Mouse (Mus musculus): Measurements from ENCODE around the gene St6galnac3. TPM values are rescaled to one million over a fixed set of nuclear protein-coding genes. Genes with fewer than 3 reads are reported as not detected.

St6galnac3 gene
- polyA plus RNA-seq, 1 experiment from 2014 or later: 31.9 TPM

DNA sequence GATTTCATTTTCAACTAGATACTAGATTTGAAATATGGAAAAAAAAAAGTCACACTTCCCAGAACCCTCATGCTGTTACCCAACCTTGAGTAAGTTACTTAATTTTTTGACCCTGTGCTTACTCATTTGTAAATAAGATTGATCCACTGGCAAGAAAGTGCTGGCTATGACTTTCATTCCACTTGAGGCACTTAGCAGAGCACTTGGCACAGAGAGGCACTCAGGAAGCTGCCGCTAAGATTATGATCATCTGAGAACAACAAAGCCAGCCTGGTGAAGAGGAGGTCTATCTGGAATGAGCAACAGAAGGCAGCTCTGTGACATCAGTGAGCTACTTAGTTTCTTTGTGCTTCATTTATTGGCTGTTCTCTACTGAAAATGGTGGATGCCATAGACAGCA is 232.0 kb downstream of the St6galnac3 start:
- H3K4me3 ChIP-seq: no peak overlapping the region
- peaks cover 17% of the 10 kb centered on the region for H3K4me1 ChIP-seq
- no peak overlapping the region for H3K9ac ChIP-seq
- 10% methylated on average over 1 of the region's 1 CpGs for WGBS
- no peaks in the 10 kb centered on the region for H3K36me3 ChIP-seq
- H3K27me3 ChIP-seq: no peaks in the 10 kb centered on the region
- H3K27ac ChIP-seq: no peak overlapping the region
- no peaks in the 10 kb centered on the region for H3K9me3 ChIP-seq
- peak; percentile 77 for ATAC-seq (ENCODE audit: borderline replicate concordance, extremely low read depth, low FRiP score, low TSS enrichment)
- H3K4me2 ChIP-seq: no peak overlapping the region

- no peak overlapping the region for H3K4me2 ChIP-seq
- 71% methylated on average over 9 of the region's 9 CpGs for WGBS
- peaks cover 17% of the 10 kb centered on the region for H3K4me1 ChIP-seq
- H3K9ac ChIP-seq: no peak overlapping the region
- H3K4me3 ChIP-seq: no peak overlapping the region
- no peak for ATAC-seq (ENCODE audit: borderline replicate concordance, extremely low read depth, low FRiP score, low TSS enrichment)
- no peaks in the 10 kb centered on the region for H3K27me3 ChIP-seq
- no peak overlapping the region for H3K27ac ChIP-seq
- H3K36me3 ChIP-seq: no peaks in the 10 kb centered on the region
- H3K9me3 ChIP-seq: no peaks in the 10 kb centered on the region
These were observed 235.3 kb downstream of the St6galnac3 start for GRCm38 (mm10) chr3:153489718-153490117.

DNA sequence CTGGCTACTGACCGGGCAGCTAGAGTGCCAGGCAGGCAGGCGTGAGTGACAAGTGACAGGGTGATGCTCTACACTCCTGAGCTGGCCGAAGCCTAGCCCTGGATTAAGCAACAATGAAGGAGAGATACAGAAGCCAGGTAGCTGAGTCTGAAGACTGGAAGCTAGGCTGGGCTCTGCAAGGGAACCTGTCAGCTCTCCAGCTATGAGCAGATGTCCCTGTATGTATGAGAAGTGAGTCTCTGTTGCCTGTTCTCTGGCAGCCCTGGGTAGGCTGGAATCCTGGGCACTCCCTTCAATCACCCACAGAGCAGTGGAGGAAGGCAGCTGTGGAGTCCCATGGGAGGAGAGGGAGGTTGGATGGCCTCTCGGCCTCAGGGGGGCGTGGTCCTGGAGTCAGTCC is 236.0 kb downstream of the St6galnac3 start:
- Histone ChIP-seq H3K27me3 (no peaks in the 10 kb centered on the region), H3K4me1 (peaks cover 17% of the 10 kb centered on the region), H3K36me3 (no peaks in the 10 kb centered on the region), H3K9me3 (no peaks in the 10 kb centered on the region), H3K9ac (no peak overlapping the region), H3K27ac (no peak overlapping the region), H3K4me3 (no peak overlapping the region), H3K4me2 (no peak overlapping the region)
- 70% methylated on average over 5 of the region's 5 CpGs for WGBS
- ATAC-seq (ENCODE audit: borderline replicate concordance, extremely low read depth, low FRiP score, low TSS enrichment): no peak

DNA sequence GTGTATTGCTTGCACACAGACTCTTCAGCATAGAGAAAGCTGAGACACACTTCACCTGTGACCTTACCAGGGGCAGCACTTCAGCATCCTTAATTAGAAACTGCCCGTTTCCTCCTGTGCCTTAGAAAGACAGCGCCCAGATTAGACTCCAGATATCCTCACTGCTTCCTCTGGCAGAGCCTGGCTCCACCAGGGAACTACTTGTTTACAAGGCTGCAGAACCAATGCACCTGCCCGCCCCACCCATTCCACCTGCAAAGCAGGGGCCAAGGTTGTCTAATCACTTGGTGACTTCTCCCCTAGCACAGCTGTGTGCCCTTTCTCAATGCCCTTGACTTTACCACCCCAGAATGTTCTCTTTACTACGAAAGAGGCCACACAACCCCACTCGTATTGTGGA is 239.8 kb downstream of the St6galnac3 start:
- ATAC-seq (ENCODE audit: borderline replicate concordance, extremely low read depth, low FRiP score, low TSS enrichment): no peak
- 79% methylated on average over 5 of the region's 5 CpGs for WGBS
- H3K27ac ChIP-seq: no peak overlapping the region

DNA sequence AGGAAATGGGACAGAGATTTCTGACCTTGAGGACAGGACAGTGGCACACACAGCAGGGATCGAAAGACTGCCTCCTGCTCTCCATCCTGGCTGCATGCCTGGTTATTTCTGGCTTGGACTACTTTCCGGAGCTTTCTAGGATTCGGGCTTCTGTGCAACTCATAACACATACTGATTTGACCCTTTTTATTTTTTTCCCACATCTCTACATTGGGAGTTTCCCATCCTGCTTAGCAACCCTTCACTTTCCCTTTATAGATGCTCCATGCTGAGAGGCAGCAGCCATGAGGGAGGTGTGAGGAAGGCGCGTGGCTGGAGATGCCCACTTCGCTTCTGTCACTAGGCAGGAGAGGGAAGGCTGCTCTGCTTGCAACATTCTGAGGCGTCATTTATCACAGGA is 240.3 kb downstream of the St6galnac3 start:
- Histone ChIP-seq H3K4me2 (no peak overlapping the region), H3K4me1 (no peaks in the 10 kb centered on the region), H3K9ac (no peak overlapping the region), H3K36me3 (no peaks in the 10 kb centered on the region), H3K9me3 (no peaks in the 10 kb centered on the region), H3K27ac (no peak overlapping the region), H3K4me3 (no peak overlapping the region), H3K27me3 (no peaks in the 10 kb centered on the region)
- ATAC-seq (ENCODE audit: borderline replicate concordance, extremely low read depth, low FRiP score, low TSS enrichment): no peak
- WGBS: 62% methylated on average over 7 of the region's 7 CpGs

More for the DNA sequence above, 239.8 kb downstream of the St6galnac3 start:
- Histone ChIP-seq H3K4me3 (no peak overlapping the region), H3K36me3 (no peaks in the 10 kb centered on the region), H3K4me1 (no peaks in the 10 kb centered on the region), H3K4me2 (no peak overlapping the region), H3K9ac (no peak overlapping the region), H3K27me3 (no peaks in the 10 kb centered on the region), H3K9me3 (no peaks in the 10 kb centered on the region)

GRCm38 (mm10) chr3:153483691-153484090 is 241.3 kb downstream of the St6galnac3 start:
- no peaks in the 10 kb centered on the region for H3K9me3 ChIP-seq

DNA sequence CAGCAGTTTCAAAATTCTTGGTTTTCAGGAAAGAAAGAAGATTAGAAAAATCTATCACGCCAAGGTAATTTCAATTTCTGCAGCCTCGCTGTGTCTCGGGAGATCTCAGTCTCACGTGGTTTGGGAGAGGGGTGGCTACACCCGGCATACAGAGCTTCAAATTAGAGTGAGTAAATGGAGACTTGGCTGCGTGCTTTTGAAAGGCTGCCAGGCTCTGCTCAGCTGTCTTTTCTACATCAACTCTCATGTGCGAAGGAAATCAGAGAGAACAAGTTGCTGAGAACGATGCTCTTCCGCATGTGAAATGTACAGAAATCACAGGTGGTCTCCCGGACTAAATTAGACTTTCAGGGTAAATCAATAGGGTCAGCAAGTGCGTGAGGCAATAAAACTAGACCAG is 242.9 kb downstream of the St6galnac3 start:
- Histone ChIP-seq H3K27me3 (no peaks in the 10 kb centered on the region), H3K9me3 (no peaks in the 10 kb centered on the region), H3K9ac (no peak overlapping the region), H3K4me2 (no peak overlapping the region), H3K4me3 (no peak overlapping the region), H3K4me1 (no peaks in the 10 kb centered on the region), H3K27ac (no peak overlapping the region), H3K36me3 (no peaks in the 10 kb centered on the region)
- 75% methylated on average over 11 of the region's 11 CpGs for WGBS
- ATAC-seq (ENCODE audit: borderline replicate concordance, extremely low read depth, low FRiP score, low TSS enrichment): no peak

More at GRCm38 (mm10) chr3:153483691-153484090, 241.3 kb downstream of the St6galnac3 start:
- H3K9ac ChIP-seq: no peak overlapping the region
- no peak overlapping the region for H3K27ac ChIP-seq
- H3K4me3 ChIP-seq: no peak overlapping the region
- no peaks in the 10 kb centered on the region for H3K36me3 ChIP-seq
- no peaks in the 10 kb centered on the region for H3K27me3 ChIP-seq
- no peaks in the 10 kb centered on the region for H3K4me1 ChIP-seq
- 91% methylated on average over 4 of the region's 4 CpGs for WGBS
- ATAC-seq (ENCODE audit: borderline replicate concordance, extremely low read depth, low FRiP score, low TSS enrichment): no peak
- no peak overlapping the region for H3K4me2 ChIP-seq

DNA sequence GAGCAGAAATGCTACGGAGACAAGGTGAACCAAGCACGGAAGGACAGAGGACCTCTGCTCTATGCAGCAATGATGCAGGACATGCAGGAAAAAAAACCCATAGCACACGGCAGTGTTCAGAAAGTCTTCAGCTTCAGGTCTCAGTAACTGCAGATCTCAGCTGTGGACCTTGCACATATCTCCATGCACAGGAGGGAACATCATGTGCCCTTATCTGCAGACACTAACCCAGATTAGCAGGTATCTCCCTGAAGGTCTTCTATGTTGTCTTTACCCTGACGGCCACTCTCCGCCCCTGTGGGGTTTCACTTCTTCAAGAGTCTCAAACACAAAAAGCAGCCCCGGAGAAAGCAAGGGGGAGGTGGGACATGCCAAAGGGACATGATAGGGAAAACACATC is 244.0 kb downstream of the St6galnac3 start:
- WGBS: 83% methylated on average over 6 of the region's 6 CpGs
- no peak overlapping the region for H3K27ac ChIP-seq
- no peaks in the 10 kb centered on the region for H3K27me3 ChIP-seq
- H3K4me3 ChIP-seq: no peak overlapping the region
- H3K9me3 ChIP-seq: no peaks in the 10 kb centered on the region
- H3K36me3 ChIP-seq: no peaks in the 10 kb centered on the region
- no peak for ATAC-seq (ENCODE audit: borderline replicate concordance, extremely low read depth, low FRiP score, low TSS enrichment)
- H3K9ac ChIP-seq: no peak overlapping the region
- H3K4me1 ChIP-seq: no peaks in the 10 kb centered on the region
- no peak overlapping the region for H3K4me2 ChIP-seq

DNA sequence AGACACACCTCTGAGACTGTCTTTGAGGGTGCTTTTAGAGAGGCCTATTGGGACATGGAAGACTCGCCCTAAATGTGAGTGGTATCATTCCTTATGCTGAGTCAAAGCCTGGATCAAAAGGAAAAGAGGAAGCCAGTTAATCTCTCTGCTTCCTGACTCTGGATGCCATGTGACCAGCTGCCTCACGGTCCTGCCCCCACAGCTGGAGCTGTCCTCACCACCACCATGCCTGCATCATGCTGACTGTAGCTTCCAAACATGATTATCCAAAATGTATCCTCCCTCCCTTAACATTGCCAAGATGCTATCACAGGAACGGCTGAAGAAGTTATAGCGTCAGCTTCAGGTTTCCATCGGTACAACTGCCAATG is 244.4 kb downstream of the St6galnac3 start:
- Histone ChIP-seq H3K36me3 (no peaks in the 10 kb centered on the region), H3K4me2 (no peak overlapping the region), H3K27ac (no peak overlapping the region), H3K4me1 (no peaks in the 10 kb centered on the region), H3K4me3 (no peak overlapping the region), H3K9me3 (no peaks in the 10 kb centered on the region), H3K27me3 (no peaks in the 10 kb centered on the region), H3K9ac (no peak overlapping the region)
- WGBS: 70% methylated on average over 5 of the region's 5 CpGs
- no peak for ATAC-seq (ENCODE audit: borderline replicate concordance, extremely low read depth, low FRiP score, low TSS enrichment)

- no peak for ATAC-seq (ENCODE audit: borderline replicate concordance, extremely low read depth, low FRiP score, low TSS enrichment)
- 68% methylated on average over 3 of the region's 3 CpGs for WGBS
- Histone ChIP-seq H3K4me2 (no peak overlapping the region), H3K27ac (no peak overlapping the region), H3K9ac (no peak overlapping the region), H3K27me3 (no peaks in the 10 kb centered on the region), H3K4me1 (no peaks in the 10 kb centered on the region), H3K4me3 (no peak overlapping the region), H3K36me3 (no peaks in the 10 kb centered on the region), H3K9me3 (no peaks in the 10 kb centered on the region)
These were observed 244.9 kb downstream of the St6galnac3 start for GRCm38 (mm10) chr3:153480005-153480635.

- H3K4me2 ChIP-seq: no peak overlapping the region
- WGBS: 80% methylated on average over 9 of the region's 9 CpGs
- no peak for ATAC-seq (ENCODE audit: borderline replicate concordance, extremely low read depth, low FRiP score, low TSS enrichment)
- no peaks in the 10 kb centered on the region for H3K4me1 ChIP-seq
- no peak overlapping the region for H3K27ac ChIP-seq
- no peaks in the 10 kb centered on the region for H3K9me3 ChIP-seq
- no peaks in the 10 kb centered on the region for H3K27me3 ChIP-seq
- no peak overlapping the region for H3K4me3 ChIP-seq
- H3K36me3 ChIP-seq: no peaks in the 10 kb centered on the region
- no peak overlapping the region for H3K9ac ChIP-seq
These were observed 249.1 kb downstream of the St6galnac3 start for GRCm38 (mm10) chr3:153475919-153476318.

GRCm38 (mm10) chr3:153475461-153475860 is 249.5 kb downstream of the St6galnac3 start:
- Histone ChIP-seq H3K4me3 (no peak overlapping the region), H3K4me2 (no peak overlapping the region), H3K4me1 (no peaks in the 10 kb centered on the region), H3K27me3 (no peaks in the 10 kb centered on the region), H3K9ac (no peak overlapping the region), H3K36me3 (no peaks in the 10 kb centered on the region), H3K9me3 (no peaks in the 10 kb centered on the region), H3K27ac (no peak overlapping the region)
- ATAC-seq (ENCODE audit: borderline replicate concordance, extremely low read depth, low FRiP score, low TSS enrichment): no peak
- 83% methylated on average over 20 of the region's 20 CpGs for WGBS

Measured in lung, embryonic 15.5 days (tissue).